Mouse (Mus musculus) liver, embryonic 13.5 days (tissue): ENCODE measurements around the gene Sh3bp5. TPM values are rescaled to one million over a fixed set of nuclear protein-coding genes. Genes with fewer than 3 reads are reported as not detected.
A peak's percentile ranks its signal among the peaks of the same experiment; 100 is the strongest.

ENCODE experiments used
- ATAC-seq: fragments of 200-750 bp; cut with Nextera tagmentation; 2 replicates; pipeline ENCODE4 v1.8.0; 2017; ENCODE audit warnings: low read depth, mild to moderate bottlenecking, moderate number of reproducible peaks, moderate library complexity
- DNase-seq: peaks from one replicate; pipeline ENCODE4 v3.0.0; 2022
- H3K27ac ChIP-seq: fragments of 300-500 bp; sonication (generic); 2 replicates; pipeline ENCODE4 v1.5.1; 2015; ENCODE audit warnings: moderate library complexity, mild to moderate bottlenecking, inconsistent platforms
- H3K27me3 ChIP-seq: fragments of 300-500 bp; sonication (generic); 2 replicates; pipeline ENCODE4 v1.6.1; 2015; ENCODE audit warnings: mild to moderate bottlenecking, inconsistent platforms
- H3K36me3 ChIP-seq: fragments of 300-500 bp; sonication (generic); 2 replicates; pipeline ENCODE4 v1.6.1; 2015; ENCODE audit warnings: mild to moderate bottlenecking, inconsistent platforms
- H3K4me1 ChIP-seq: fragments of 300-500 bp; sonication (generic); replicated peaks from 2 replicates; pipeline ENCODE4 v1.6.1; 2015; ENCODE audit warnings: inconsistent platforms
- H3K4me2 ChIP-seq: fragments of 300-500 bp; sonication (generic); 2 replicates; pipeline ENCODE4 v1.6.1; 2015; ENCODE audit warnings: inconsistent platforms, mild to moderate bottlenecking, moderate library complexity
- H3K4me3 ChIP-seq: fragments of 300-500 bp; sonication (generic); replicated peaks from 2 replicates; pipeline ENCODE4 v1.5.1; 2015; ENCODE audit warnings: mild to moderate bottlenecking, inconsistent platforms
- H3K9ac ChIP-seq: fragments of 300-500 bp; sonication (generic); 2 replicates; pipeline ENCODE4 v1.6.1; 2015; ENCODE audit warnings: mild to moderate bottlenecking, inconsistent platforms
- H3K9me3 ChIP-seq: fragments of 300-500 bp; sonication (generic); replicated peaks from 2 replicates; pipeline ENCODE4 v1.6.1; 2016; ENCODE audit warnings: inconsistent platforms
- WGBS: fragments of 180-500 bp; shearing (Covaris S2); methylation state at CpG from one replicate; pipeline ENCODE4 v1.1.7; 2015; ENCODE audit not compliant: insufficient replicate concordance; 5-methylcytosine and 5-hydroxymethylcytosine counted together
- polyA plus RNA-seq: library from polyadenylated mRNA; unstranded; fragments of >200 nt; fragmentation: Nextera tagmentation; extraction: Ambion mirVana; gene quantifications from 2 replicates; pipeline ENCODE4 v1.2.1, GENCODE M21; 2015

Sh3bp5 gene
- polyA plus RNA-seq, 1 experiment from 2014 or later, result 13.3 TPM

GRCm38 (mm10) chr14:31419279-31419678 lies 16.6 kb downstream of the Sh3bp5 start:
- Histone ChIP-seq H3K4me1 (peaks cover 78% of the 10 kb centered on the region), H3K27ac (peak overlapping the region; percentile 51), H3K4me3 (no peak overlapping the region), H3K36me3 (no peaks in the 10 kb centered on the region), H3K4me2 (no peak overlapping the region), H3K27me3 (no peaks in the 10 kb centered on the region), H3K9me3 (no peaks in the 10 kb centered on the region), H3K9ac (no peak overlapping the region)
- ATAC-seq (no peak), DNase-seq (no peak)
- 48% methylated on average over 4 of the region's 4 CpGs for WGBS

GRCm38 (mm10) chr14:31416835-31417549 lies 18.9 kb downstream of the Sh3bp5 start:
- peaks cover 78% of the 10 kb centered on the region for H3K4me1 ChIP-seq

GRCm38 (mm10) chr14:31416411-31416810 lies 19.5 kb downstream of the Sh3bp5 start:
- WGBS, result 57% methylated on average over 3 of the region's 3 CpGs
- Histone ChIP-seq H3K9ac (no peak overlapping the region), H3K9me3 (no peaks in the 10 kb centered on the region), H3K4me1 (peaks cover 75% of the 10 kb centered on the region), H3K4me3 (no peak overlapping the region), H3K27ac (no peak overlapping the region), H3K4me2 (no peak overlapping the region), H3K36me3 (no peaks in the 10 kb centered on the region), H3K27me3 (no peaks in the 10 kb centered on the region)
- DNase-seq (no peak), ATAC-seq (no peak)

More at GRCm38 (mm10) chr14:31416835-31417549, 18.9 kb downstream of the Sh3bp5 start:
- ATAC-seq, result no peak
- Histone ChIP-seq H3K27ac (no peak overlapping the region), H3K9me3 (no peaks in the 10 kb centered on the region), H3K9ac (no peak overlapping the region), H3K4me2 (no peak overlapping the region), H3K27me3 (no peaks in the 10 kb centered on the region), H3K36me3 (no peaks in the 10 kb centered on the region), H3K4me3 (no peak overlapping the region)
- 76% methylated on average over 16 of the region's 16 CpGs for WGBS
- DNase-seq, result no peak

- ATAC-seq, result no peak
- H3K27ac ChIP-seq, result 0 out of 2 replicates have a peak overlapping the region, but pooled peaks have one; percentile 13
- H3K27me3 ChIP-seq, result no peaks in the 10 kb centered on the region
- H3K9ac ChIP-seq, result no peak overlapping the region; the same call in 1 of the 2 replicates
- peaks cover 12% of the 10 kb centered on the region; the same call in 1 of the 2 replicates for H3K36me3 ChIP-seq
- WGBS, result 52% methylated on average over 7 of the region's 7 CpGs
- DNase-seq, result no peak
- peaks cover 75% of the 10 kb centered on the region for H3K4me1 ChIP-seq
- no peak overlapping the region for H3K4me3 ChIP-seq
- H3K4me2 ChIP-seq, result no peak overlapping the region
- no peaks in the 10 kb centered on the region for H3K9me3 ChIP-seq
These were observed 20.9 kb downstream of the Sh3bp5 start for GRCm38 (mm10) chr14:31414967-31415376.

GRCm38 (mm10) chr14:31414235-31414966 lies 21.5 kb downstream of the Sh3bp5 start:
- no peak overlapping the region; the same call in 1 of the 2 replicates for H3K9ac ChIP-seq
- peaks cover 12% of the 10 kb centered on the region; the same call in 1 of the 2 replicates for H3K36me3 ChIP-seq
- WGBS, result 55% methylated on average over 10 of the region's 10 CpGs
- peak overlapping the region; percentile 39; the same call in 1 of the 2 replicates for H3K27ac ChIP-seq
- no peak overlapping the region for H3K4me2 ChIP-seq
- H3K4me1 ChIP-seq, result peaks cover 75% of the 10 kb centered on the region
- no peak overlapping the region for H3K4me3 ChIP-seq
- no peaks in the 10 kb centered on the region for H3K27me3 ChIP-seq
- no peaks in the 10 kb centered on the region for H3K9me3 ChIP-seq
- ATAC-seq (no peak), DNase-seq (no peak)

GRCm38 (mm10) chr14:31413475-31414086 lies 22.3 kb downstream of the Sh3bp5 start:
- H3K4me3 ChIP-seq, result no peak overlapping the region
- H3K4me2 ChIP-seq, result no peak overlapping the region
- H3K36me3 ChIP-seq, result peaks cover 12% of the 10 kb centered on the region; the same call in 1 of the 2 replicates
- H3K27ac ChIP-seq, result peak overlapping the region; percentile 39
- ATAC-seq (0 out of 2 replicates have a peak, but pooled peaks have one; percentile 18), DNase-seq (no peak)
- H3K9me3 ChIP-seq, result no peaks in the 10 kb centered on the region
- no peak overlapping the region for H3K9ac ChIP-seq
- peaks cover 76% of the 10 kb centered on the region for H3K4me1 ChIP-seq
- no peaks in the 10 kb centered on the region for H3K27me3 ChIP-seq
- WGBS, result 39% methylated on average over 6 of the region's 6 CpGs

- no peak for ATAC-seq
- Histone ChIP-seq H3K27ac (peak overlapping the region; percentile 39), H3K4me3 (no peak overlapping the region), H3K9me3 (no peaks in the 10 kb centered on the region), H3K4me2 (no peak overlapping the region), H3K9ac (no peak overlapping the region), H3K36me3 (peaks cover 12% of the 10 kb centered on the region; the same call in 1 of the 2 replicates), H3K4me1 (peaks cover 80% of the 10 kb centered on the region), H3K27me3 (no peaks in the 10 kb centered on the region)
- DNase-seq, result no peak
- 70% methylated on average over 10 of the region's 10 CpGs for WGBS
These were observed 23.2 kb downstream of the Sh3bp5 start for GRCm38 (mm10) chr14:31412651-31413056.

- H3K27ac ChIP-seq, result peak overlapping the region; percentile 18; the same call in 1 of the 2 replicates
These were observed 25.1 kb downstream of the Sh3bp5 start for GRCm38 (mm10) chr14:31410737-31411136.

GRCm38 (mm10) chr14:31410123-31410724 lies 25.7 kb downstream of the Sh3bp5 start:
- WGBS, result 36% methylated on average over 9 of the region's 9 CpGs

More at GRCm38 (mm10) chr14:31410737-31411136, 25.1 kb downstream of the Sh3bp5 start:
- DNase-seq (no peak), ATAC-seq (no peak)
- peaks cover 12% of the 10 kb centered on the region; the same call in 1 of the 2 replicates for H3K36me3 ChIP-seq
- H3K4me2 ChIP-seq, result no peak overlapping the region
- peaks cover 91% of the 10 kb centered on the region for H3K4me1 ChIP-seq
- H3K27me3 ChIP-seq, result no peaks in the 10 kb centered on the region
- 51% methylated on average over 4 of the region's 4 CpGs for WGBS
- no peak overlapping the region for H3K9ac ChIP-seq
- H3K4me3 ChIP-seq, result no peak overlapping the region
- no peaks in the 10 kb centered on the region for H3K9me3 ChIP-seq

GRCm38 (mm10) chr14:31408666-31409065 lies 27.2 kb downstream of the Sh3bp5 start:
- no peak for ATAC-seq
- Histone ChIP-seq H3K27me3 (no peaks in the 10 kb centered on the region), H3K27ac (peak overlapping the region; percentile 78), H3K36me3 (peaks cover 12% of the 10 kb centered on the region; the same call in 1 of the 2 replicates), H3K4me2 (no peak overlapping the region), H3K9ac (no peak overlapping the region), H3K4me1 (peaks cover 91% of the 10 kb centered on the region), H3K9me3 (no peaks in the 10 kb centered on the region), H3K4me3 (no peak overlapping the region)
- DNase-seq, result no peak
- WGBS, result 63% methylated on average over 8 of the region's 8 CpGs

More at GRCm38 (mm10) chr14:31410123-31410724, 25.7 kb downstream of the Sh3bp5 start:
- DNase-seq (no peak), ATAC-seq (no peak)
- H3K9me3 ChIP-seq, result no peaks in the 10 kb centered on the region
- H3K27me3 ChIP-seq, result no peaks in the 10 kb centered on the region
- no peak overlapping the region for H3K9ac ChIP-seq
- no peak overlapping the region; the same call in 1 of the 2 replicates for H3K27ac ChIP-seq
- H3K36me3 ChIP-seq, result peaks cover 12% of the 10 kb centered on the region; the same call in 1 of the 2 replicates
- H3K4me2 ChIP-seq, result no peak overlapping the region
- H3K4me3 ChIP-seq, result no peak overlapping the region
- peaks cover 91% of the 10 kb centered on the region for H3K4me1 ChIP-seq
